Mouse (Mus musculus): ENCODE results near the gene Tbx6.

Tbx6 gene

GRCm38 (mm10) chr7:126780971-126781635 lies at the start of gene Tbx6:
Gene Tbx6, plus strand, starts transcription at chr7:126781483.
- in situ Hi-C loops (cut with MboI), result no loop called here

GRCm38 (mm10) chr7:126736122-126736521 lies 45.2 kb upstream of the Tbx6 start:
- in situ Hi-C loops (cut with MboI), result no loop called here

- in situ Hi-C loops (cut with MboI), result no loop called here
Observed at GRCm38 (mm10) chr7:126739551-126739950, 41.7 kb upstream of the Tbx6 start.

GRCm38 (mm10) chr7:126740132-126740735 lies 41.0 kb upstream of the Tbx6 start:
- in situ Hi-C loops (cut with MboI), result no loop called here

- in situ Hi-C loops (cut with MboI), result no loop called here
Observed at GRCm38 (mm10) chr7:126740977-126741376, 40.3 kb upstream of the Tbx6 start.

- in situ Hi-C loops (cut with MboI), result no loop called here
Observed at GRCm38 (mm10) chr7:126741452-126741851, 39.8 kb upstream of the Tbx6 start.

- in situ Hi-C loops (cut with MboI), result no loop called here
Observed at GRCm38 (mm10) chr7:126741964-126742482, 39.3 kb upstream of the Tbx6 start.

- in situ Hi-C loops (cut with MboI), result no loop called here
Observed at GRCm38 (mm10) chr7:126746066-126746465, 35.2 kb upstream of the Tbx6 start.

GRCm38 (mm10) chr7:126746798-126747197 lies 34.5 kb upstream of the Tbx6 start:
- in situ Hi-C loops (cut with MboI), result no loop called here

- in situ Hi-C loops (cut with MboI), result no loop called here
Observed at GRCm38 (mm10) chr7:126748824-126749223, 32.5 kb upstream of the Tbx6 start.

GRCm38 (mm10) chr7:126749582-126750343 lies 31.5 kb upstream of the Tbx6 start:
- in situ Hi-C loops (cut with MboI), result no loop called here

- in situ Hi-C loops (cut with MboI), result no loop called here
Observed at GRCm38 (mm10) chr7:126754866-126755265, 26.4 kb upstream of the Tbx6 start.

GRCm38 (mm10) chr7:126758539-126758938 lies 22.7 kb upstream of the Tbx6 start:
- in situ Hi-C loops (cut with MboI), result no loop called here

- in situ Hi-C loops (cut with MboI), result no loop called here
Observed at GRCm38 (mm10) chr7:126759050-126759671, 22.1 kb upstream of the Tbx6 start, which contains the start of gene Mapk3. Gene Mapk3, plus strand, starts transcription at chr7:126759601.

GRCm38 (mm10) chr7:126759672-126760390 lies 21.5 kb upstream of the Tbx6 start:
- in situ Hi-C loops (cut with MboI), result no loop called here

GRCm38 (mm10) chr7:126760391-126760802 lies 20.9 kb upstream of the Tbx6 start:
- in situ Hi-C loops (cut with MboI), result no loop called here

GRCm38 (mm10) chr7:126760956-126761355 lies 20.3 kb upstream of the Tbx6 start:
- in situ Hi-C loops (cut with MboI), result no loop called here

GRCm38 (mm10) chr7:126761529-126762067 lies 19.7 kb upstream of the Tbx6 start:
- in situ Hi-C loops (cut with MboI), result no loop called here

- in situ Hi-C loops (cut with MboI), result no loop called here
Observed at GRCm38 (mm10) chr7:126762471-126763008, 18.7 kb upstream of the Tbx6 start.

GRCm38 (mm10) chr7:126765540-126765939 lies 15.7 kb upstream of the Tbx6 start:
- in situ Hi-C loops (cut with MboI), result no loop called here

- in situ Hi-C loops (cut with MboI), result no loop called here
Observed at GRCm38 (mm10) chr7:126766201-126766600, 15.1 kb upstream of the Tbx6 start, which contains the start of gene Gdpd3. Gene Gdpd3, plus strand, starts transcription at chr7:126766334.
